Mouse (Mus musculus) thymus, postnatal 10 days (tissue): ENCODE measurements around the gene Rbfox2.
"Not testable (repeated sequence)": the region's sequence is repeated elsewhere in the genome, so short reads cannot be mapped to it uniquely, and the experiment has no call there.

Source experiments
- DNase-seq, 2 experiments: peaks; one replicate each; pipeline ENCODE4 v3.0.0; 2021; ENCODE audit warnings: low spot score in 2 of 2

Rbfox2 gene

DNA sequence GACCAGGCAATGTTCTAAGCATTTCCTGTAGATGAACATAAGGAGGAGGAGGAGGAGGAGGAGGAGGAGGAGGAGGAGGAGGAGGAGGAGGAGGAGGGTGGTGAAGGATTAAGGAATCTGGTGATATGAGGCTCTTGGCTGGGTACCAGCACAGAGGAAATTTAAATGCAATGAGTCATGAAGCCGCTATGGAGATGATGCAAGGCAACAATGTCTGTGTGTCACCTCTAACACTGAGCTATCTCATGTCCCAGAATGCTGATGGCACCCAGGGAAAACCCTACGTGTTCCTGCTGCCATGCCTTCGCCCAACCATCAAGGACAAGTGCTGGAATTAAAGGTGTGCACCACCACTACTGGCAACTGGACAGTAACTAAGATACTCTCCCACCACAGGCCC, 237.8 kb downstream of the Rbfox2 start:
- DNase-seq, result no peak

DNA sequence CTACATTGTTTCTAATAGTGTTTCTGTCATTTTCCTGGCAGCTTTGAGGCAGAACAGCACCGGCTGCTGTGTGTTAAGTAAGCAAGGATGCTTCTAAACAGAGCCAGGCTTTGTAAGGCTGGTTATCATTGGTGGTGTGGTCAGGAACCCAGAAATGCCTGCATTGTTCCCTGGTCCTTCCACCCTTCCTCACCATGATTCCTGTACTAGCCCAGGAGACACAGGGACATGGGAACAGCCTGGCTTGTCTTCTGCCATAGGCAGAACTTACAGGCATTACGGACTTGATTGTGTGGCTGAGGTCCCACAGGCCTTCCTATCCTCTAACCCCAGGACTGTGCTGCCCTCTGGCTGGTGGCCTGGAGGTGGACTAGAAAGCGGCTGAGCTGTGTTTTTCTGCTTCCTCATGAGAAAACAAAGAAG, 238.4 kb downstream of the Rbfox2 start:
- DNase-seq, result no peak

DNA sequence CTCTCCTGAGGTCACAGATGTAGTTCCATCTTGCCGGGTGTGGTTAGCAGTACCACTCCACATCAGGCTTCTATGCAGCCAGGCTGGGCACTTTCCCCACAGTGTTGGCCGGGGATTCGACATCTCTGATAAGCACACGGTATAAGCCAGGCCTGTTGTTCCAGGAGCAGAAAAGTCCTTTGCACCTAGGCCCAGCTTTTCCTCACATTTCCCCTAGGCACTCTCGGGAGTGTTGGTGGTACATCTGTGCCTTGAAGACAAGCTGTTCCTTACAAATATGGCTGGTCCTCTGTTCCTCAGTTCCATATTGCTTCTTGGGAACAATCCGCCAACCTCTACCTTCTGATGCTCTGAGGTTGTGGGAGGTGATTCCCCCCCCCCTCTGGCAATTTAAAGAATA, 240.6 kb downstream of the Rbfox2 start:
- DNase-seq, result no peak

DNA sequence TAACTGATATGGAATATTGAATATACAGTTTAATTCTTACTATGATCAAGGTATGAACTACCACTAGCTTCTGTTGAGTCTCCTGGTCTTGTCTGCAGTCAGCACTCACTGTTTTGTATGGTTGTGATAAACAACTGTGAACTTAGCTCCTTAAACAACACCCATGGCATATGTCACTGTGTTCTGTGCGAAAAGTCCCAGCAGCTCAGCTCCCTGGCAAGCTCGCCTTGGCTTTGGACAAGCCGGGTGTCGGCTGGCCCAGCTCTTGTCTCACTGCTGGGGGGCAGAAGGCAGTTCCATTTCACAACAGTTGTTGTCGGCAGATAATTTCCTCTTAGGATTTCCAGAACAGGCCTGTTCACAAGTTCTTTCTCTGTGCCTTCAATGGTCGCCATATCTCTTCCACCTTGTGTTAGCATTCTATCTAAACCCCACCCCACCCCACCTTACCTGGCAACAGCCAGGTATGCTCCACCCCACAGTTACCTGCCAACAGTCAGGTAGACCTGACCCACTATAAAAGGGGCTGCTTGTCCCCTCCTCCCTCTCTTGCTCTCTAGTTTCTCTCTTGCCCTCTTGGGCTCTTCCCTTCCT, 241.4 kb downstream of the Rbfox2 start:
- no peak for DNase-seq

DNA sequence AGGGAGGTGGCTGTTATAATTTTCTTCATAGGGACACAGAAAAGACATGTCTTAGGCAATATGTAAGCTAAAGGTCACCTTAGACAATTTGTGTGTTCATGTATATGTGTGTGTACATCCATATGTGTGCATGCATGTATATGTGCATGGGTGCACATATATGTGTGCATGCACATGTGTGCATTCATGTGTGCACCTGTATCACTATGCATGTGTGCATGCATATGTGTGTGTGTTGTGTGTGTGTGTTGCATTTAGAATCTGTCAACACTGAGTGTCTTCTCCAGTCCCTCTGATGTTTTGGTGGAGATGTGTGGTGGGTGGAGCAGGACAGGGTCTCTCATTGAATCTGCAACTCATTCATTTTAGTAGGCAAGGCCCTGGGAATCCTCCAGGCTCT, 244.1 kb downstream of the Rbfox2 start:
- DNase-seq, result no peak

DNA sequence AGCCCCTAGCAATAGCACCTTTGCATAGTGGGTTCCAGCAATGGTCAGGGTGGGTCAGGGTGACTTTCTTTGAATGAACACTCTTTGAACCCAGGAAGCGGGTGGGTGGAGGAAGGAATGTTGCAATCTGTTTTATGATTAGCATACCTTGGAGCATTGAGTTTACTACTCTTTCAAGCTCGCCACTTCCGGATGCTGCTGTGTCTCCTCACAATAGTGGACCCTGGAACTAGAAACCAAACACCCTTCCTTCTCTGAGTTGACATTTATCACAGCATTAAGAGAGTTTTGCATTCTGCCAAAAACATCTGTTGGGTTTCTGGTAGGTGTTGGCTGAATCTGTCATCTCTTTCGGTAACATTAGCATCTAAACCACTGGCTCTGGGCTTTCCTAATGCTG, 247.4 kb downstream of the Rbfox2 start:
- DNase-seq, result not testable (repeated sequence)

DNA sequence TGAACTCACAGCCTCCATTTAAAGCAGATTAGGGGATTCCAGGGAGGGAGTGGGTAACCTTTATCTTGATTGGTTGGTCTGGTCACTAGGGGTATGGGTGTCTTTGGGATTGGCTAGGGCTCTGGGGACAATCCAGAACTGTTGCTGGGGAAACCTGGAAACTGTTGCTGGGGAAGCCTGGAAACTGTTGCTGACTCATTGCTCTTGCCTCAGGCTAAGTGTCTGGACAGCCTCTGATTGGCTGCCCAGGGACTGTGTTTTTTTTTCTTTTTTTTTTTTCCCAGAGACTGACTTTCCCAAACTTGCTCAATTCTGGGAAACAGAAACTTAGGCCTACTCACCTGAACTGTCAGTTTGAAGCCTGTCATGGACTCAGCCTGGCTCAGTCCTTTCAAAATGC, 248.2 kb downstream of the Rbfox2 start:
- no peak for DNase-seq

DNA sequence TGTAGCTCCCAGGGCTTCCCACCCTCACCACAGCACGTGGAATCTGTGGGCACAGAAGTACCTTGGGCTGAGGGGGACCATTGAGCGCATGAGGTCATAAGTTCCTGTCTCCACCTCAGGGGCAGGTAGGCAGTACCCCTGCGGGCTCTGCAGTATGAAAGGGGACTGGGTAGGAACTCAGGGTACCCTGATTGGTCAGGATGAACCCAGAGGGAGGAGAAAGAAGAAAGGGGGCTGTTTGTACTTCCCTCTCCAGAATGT, 250.1 kb downstream of the Rbfox2 start:
- DNase-seq, result no peak

DNA sequence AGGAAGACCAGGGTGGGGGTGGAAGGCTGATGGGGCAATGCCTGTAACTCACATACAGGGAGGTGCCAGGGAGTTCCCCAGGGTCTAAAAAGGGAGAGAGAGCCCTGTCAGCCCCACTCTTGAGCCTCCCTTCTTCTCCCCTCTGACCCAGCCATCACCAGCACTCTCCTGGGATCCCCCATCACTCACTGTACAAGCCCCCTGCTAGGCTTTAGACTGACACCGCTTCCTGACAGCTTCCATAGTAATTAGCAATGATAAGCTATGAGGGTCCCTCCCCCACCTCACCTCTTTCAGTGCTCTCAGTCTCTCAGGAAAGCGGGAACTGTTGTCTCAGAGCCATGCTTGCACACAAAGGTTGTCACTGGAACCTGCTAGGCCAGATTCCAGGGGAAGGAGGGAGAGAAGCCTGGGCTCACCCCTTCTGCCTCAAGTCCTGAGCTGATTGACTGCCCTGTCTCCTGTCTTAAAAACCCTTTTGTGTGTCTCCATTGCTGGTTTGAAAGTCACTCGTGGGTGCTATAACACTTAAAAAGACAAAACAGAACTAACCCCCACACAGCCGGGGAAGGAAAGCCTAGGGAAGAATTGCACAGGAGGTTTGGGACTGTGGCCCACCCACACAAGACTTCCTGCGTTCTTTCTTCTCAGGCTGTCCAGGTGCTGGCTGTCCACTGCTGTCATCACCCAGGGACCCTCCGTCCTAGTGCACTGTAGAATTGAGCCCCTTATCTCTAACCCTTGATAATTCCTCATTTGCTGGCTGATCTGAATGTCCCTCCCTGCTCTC, 250.6 kb downstream of the Rbfox2 start:
- DNase-seq, result no peak

DNA sequence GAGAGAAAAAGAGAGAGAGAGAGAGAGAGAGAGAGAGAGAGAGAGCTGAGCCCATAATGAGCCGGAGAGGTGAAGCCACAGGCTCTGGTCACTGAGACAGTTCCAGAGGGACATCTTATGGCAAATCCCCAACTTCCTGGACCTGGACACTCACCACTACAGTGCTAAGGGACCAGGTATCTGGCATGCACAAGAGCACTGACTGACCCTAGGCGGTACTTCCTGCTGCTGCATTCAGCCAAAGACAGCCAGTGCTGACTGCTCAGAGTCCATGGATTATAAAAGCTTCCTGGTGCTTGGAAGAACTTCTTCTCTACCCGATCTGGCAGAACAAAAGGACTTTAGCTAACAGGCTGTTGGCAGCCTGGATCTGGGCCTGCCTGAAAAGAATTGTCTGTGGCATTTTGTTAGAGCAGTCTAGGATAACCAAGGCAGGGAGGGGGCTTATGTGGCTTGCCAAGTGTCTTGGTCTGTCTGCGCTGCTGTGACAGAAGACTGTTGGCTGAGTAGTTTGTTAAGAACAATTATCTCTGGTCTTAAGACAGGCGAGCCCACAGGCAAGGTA, 252.1 kb downstream of the Rbfox2 start:
- DNase-seq, result no peak

DNA sequence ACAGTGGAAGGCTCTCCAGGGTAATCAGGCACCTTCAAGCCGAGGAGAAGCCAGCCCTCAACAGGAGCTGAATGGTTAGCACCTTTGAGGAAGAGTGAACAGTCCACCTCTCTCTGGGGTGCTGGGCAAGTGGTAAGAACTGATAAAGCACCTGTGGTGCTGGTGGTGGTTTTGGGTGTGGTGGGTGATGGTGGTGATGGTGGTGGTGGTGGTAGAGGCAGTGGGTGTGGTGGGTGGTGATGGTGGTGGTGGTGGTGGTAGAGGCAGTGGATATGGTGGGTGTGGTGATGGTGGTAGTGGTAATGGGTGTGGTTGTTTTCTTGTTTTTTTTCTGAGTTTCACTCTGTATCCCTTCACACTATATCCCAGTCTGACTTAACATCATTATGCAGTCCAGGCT, 253.8 kb downstream of the Rbfox2 start:
- no peak for DNase-seq

DNA sequence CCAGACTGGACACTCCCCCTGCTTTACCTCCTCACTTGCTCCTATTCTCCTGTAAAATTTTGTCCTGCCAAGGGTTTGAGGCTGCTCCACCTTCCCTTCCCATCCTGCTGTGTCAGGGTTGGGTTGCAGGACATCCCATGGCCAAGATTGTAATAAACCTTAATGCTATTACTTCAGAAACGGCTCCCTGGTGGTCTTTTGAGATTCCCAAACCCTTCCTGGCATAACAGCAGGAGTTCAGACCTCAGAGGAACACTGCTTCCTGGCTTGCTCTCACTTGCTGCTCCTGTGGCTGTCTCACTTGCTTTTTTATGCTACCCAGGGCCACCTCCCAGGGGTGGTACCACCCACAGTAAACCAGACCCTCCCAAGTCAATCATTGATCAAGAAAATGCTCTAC, 254.6 kb downstream of the Rbfox2 start:
- DNase-seq, result no peak

DNA sequence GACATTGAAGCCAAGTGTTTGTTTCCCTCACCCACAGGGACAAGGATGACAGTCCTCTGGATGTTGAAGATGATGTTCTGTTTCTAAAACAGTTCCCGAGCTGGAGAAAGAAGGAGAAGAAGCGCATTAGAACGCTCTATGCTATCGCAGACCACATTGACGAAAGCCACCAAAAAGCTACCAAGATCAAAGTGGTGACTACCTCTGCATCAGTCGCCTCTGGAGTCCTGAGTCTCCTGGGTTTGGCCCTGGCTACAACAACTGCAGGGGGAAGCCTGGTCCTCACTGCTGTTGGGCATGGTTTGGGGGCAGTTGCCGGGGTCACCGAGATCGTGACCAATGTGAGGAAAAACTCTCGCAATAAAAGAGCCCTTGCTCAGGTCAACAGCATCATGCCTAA, 256.2 kb downstream of the Rbfox2 start, which contains the start of gene Mb:
Gene Mb, minus strand, starts transcription at position 101 of the 400 bp plus-strand sequence.
- no peak for DNase-seq

DNA sequence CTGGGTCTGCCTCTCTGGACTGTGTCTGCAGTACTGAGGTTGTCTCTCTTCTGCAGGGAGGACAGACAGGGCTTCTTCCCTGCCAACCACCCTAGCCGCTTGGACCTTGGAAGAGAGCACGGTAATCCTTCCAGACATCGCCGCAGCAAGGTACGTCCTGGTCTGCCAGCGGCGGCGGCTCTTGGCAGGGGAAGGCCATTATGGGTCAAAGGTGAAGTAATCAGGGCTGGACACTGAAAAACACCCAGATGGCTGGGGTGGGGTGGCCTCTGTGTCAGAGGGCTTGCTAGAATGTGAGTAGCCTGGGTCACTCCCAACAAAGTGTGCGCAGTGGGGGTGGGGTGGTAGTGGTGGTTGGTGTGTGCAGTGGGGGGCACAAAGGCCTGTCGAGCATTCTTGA, 261.2 kb downstream of the Rbfox2 start:
- DNase-seq, result no peak

DNA sequence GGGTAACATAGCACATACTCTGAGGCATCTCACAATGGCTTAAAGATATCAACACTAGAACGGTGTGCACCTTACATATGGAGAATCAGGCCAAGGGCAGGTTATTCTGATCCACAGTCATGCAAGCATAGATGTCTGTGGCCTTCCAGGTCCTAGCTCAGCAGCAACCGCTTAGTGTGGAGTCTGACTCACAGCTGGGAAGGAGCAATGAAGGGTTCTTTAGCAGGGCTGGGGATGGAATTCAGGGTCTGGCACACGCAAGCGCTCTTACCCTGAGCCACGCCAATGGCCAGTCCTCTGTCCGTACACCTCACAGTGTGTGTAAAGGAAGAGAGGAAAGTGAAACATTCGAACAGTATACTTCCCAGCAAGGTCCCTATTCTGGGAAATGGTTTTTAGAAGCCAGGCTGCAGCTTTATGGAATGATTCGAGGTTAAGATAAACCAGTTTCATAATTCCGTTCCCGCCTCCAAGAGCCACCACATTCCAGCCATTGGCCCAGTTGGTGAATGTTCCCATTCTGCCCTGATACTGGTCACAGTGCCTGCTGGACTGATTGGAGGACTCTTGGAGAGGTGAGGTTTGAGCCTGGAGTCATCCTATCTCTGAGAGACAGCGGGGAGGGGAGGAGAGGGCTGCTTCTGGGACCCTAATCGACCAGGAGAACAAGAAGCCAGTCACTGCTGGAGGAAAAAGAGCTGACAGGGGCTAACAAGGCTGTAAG, 262.0 kb downstream of the Rbfox2 start, which contains the start of gene Apol6:
Gene Apol6, plus strand, starts transcription at position 133 of the 724 bp plus-strand sequence.
- no peak for DNase-seq

DNA sequence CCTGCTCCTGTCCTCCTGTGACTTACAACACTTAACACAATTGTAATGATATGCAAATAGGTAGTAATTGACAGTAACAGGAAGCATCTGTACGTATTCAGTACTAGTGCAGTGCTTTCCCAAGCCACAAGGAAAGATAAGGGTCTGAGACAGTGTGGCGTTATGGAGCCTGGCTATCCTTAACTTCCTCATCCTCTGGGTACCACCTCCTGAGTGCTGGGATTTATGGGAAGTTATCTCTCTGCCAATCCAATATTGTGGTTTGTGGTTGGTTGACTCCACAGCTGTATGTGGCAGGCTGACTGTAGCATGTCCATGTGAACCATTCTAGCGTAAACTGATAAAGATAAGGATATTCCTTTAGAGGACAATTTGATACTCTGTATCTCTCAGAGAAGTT, 266.0 kb downstream of the Rbfox2 start:
- no peak for DNase-seq

DNA sequence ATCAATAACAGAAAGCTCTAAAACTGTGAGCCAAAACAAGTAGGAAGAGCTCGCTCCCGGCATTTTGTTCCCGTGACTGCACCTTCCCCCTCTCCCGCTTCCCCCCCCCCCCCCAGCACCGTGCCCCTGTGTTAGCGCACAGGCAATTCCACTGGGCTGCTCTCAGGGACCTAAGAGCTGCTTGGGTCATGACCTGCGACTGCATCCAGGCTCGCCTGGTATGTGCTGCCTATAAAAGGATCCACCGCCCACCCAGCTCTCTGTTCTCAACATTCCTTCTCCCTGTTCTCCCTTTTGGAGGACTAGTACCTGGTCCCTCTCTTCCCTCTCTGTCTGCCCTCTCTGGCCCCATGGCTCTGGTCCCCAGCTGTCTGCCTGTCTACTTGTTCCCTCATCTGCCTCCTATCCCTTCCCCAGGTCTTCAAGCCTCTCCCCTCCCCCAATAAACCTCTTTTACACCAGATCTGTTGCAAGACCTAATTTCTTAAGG, 267.5 kb downstream of the Rbfox2 start:
- DNase-seq, result no peak

DNA sequence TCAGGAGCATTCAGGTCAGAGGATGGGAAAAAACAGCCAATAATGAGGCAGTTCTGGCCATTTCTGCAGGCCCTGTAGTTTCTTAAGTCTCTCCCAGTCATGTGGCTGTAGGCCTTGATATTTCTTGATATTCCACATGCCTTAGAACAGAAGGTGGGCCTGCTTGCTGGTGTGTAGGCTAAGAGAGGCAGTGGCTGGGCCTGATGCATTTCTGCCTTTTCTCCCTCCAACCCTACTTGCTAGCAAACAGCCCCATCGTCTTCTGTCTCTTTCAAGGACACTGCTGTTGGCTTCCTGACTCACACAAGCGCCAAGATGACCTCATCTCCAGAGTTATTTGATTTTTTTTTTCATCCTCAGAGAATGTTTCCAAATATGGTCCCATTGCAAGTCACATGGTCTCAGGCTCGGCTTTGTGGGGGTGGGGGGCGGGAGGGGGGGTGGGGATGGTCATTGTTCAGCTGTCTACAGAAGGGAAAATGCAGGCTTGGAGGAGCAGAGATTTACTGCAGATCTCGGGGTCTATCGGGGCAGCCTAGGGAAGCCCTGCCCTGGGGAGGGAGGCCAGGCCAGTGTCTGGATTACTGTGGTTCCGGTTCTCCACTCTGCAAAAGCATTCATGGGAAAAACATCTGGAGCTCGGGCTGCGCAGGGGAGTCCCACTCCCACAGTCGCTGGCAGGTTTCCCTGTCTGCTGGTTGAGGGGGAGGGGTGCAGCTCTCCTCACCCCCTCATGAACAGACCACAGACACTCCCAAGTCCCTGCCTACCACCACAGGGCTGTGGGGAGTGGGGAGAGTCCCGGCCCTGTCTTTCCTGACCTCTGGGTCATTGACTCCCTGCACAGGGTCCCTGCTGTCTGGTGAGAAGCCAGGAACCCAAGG, 269.3 kb downstream of the Rbfox2 start:
- DNase-seq, result no peak

DNA sequence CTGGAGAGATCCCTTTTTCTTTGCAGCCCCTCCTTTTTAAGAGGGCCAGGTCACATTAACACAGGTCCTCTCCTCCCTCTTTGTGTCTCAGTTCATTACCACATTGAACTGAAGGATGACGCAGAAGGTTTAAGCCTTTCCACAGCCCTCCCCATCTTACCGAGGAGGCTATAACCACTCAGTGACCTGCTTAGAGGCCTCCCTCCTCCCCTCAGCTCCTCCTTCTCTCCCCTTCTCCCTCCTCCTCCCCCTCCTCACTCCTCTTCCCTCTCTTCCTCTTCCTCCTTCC, 269.9 kb downstream of the Rbfox2 start:
- DNase-seq, result no peak

DNA sequence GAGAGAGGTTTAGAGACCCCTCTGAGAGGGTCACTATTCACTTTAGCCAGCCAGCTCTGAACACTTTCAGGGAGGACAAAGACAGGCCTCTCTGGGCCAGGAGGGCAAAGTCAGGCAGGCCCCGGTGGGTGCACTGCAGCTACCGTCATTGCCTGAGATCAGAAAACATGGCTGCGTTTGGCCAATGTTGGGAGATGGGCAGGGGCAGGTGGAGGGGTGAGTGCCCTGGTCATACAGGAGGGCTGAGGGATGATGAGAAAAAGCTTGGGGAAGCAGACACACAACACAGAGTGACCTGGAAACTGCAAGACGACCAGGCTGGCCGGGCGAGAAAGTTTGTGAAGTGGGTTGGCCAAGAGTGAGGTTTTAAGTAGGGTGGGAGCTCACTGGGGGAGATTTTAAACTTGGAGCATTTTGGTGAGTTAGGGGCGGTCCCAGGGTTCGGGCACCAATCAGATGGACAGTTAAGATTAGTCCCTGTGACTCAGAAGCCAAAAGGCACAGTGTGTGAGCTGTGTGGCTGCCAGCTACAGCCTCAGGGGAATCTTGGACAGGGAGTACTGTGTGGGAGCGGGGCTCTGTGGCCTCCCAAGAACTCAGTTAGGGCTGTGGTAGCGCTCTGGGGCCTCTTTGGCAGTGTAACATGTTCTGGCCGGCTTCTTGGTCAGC, 270.4 kb downstream of the Rbfox2 start:
- DNase-seq, result no peak

DNA sequence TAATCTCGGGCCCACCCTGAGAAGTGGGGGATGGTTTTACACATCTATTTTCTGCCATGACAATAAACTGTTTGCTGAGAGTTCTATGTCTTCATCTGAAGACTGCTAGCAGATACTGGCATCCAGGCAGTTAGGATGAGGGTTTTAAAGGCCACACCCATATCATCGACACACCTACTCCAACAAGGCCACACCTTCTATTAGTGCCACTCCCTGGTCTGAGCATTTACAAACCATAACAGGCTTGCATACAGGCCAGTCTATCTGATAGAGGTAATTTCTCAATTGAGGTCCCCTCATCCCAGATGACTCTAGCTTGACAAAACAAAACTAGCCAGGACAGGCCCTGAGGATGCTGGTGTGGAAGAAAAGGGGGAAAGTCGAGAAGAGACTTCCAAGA, 271.2 kb downstream of the Rbfox2 start:
- no peak for DNase-seq
